Mouse (Mus musculus): ENCODE measurements around the gene Jak3. TPM values are rescaled to one million over a fixed set of nuclear protein-coding genes. Genes with fewer than 3 reads are reported as not detected.
A peak's percentile ranks its signal among the peaks of the same experiment; 100 is the strongest.

Gene Jak3
- polyA plus RNA-seq, 1 experiment from 2014 or later, result 4.5 TPM

DNA sequence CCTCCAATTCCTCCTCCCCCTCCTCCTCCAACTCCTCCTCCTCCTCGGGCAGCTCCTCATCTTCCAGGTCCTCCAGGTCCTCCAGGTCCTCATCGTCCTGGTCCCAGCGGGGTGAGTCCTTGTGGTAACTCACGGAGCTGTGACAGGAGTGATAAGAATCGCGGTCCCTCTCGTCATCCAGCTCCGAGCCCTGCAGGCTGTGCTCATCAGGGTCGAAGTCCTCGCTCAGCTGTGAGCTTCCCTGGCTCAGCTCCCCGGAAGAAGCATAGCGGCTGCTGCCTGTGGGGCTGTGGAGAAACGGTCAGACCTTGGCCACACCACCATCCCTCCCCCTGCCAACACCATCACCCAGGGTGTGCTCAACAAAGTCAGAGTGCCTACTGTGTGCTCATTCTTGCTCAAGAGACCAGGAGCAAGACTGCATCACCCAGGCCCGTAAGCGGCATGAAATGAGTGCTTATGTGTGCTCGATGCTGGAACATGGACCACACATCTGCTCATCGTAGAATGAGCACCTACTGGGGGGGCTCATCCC is 17.5 kb upstream of the Jak3 start:
- Histone ChIP-seq H3K9me3 (ENCODE audit: control insufficient read depth, low read length) (no peaks in the 10 kb centered on the region), H3K9ac (ENCODE audit: low read length) (no peak overlapping the region), H3K4me3 (ENCODE audit: low read depth, low read length) (no peak overlapping the region), H3K27me3 (replicated peaks; ENCODE audit: control insufficient read depth, insufficient read depth, low read length) (peaks cover 77% of the 10 kb centered on the region), H3K36me3 (ENCODE audit: control insufficient read depth, insufficient read depth, low read length) (no peaks in the 10 kb centered on the region), H3K27ac (ENCODE audit: low read depth) (no peak overlapping the region), H3K4me2 (ENCODE audit: low read length) (no peak overlapping the region), H3K4me1 (replicated peaks; ENCODE audit: control insufficient read depth, insufficient read depth, low read length) (peaks cover 3% of the 10 kb centered on the region; the same call in 1 of the 2 replicates)
- 29% methylated on average over 17 of the region's 17 CpGs for WGBS
- peak; percentile 61 for DNase-seq (ENCODE audit: low spot score)
- 0 out of 2 replicates have a peak, but pooled peaks have one; percentile 4 for ATAC-seq (replicated peaks; ENCODE audit: low FRiP score, low TSS enrichment, low read depth)

DNA sequence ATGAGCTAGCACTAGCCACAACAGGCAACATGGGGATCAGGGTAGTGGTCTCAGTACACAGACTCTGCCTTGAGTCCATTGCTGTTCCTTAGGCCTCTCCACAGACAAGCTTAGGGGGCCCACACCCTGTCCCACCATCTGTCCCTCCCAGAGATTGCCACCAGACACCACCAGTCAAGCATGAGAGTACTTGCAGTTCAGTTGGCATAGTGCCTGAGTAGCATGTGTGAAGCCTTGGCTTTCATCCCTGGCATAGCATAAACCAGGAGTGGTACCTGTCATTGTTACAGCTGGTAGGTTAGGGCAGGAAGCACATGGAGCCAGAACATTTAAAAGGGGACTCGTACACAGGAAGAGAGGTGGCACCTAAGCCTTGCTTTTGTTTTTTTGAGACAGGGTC is 16.3 kb upstream of the Jak3 start:
- no peak overlapping the region for H3K4me3 ChIP-seq (ENCODE audit: low read depth, low read length)
- H3K27ac ChIP-seq (ENCODE audit: low read depth), result no peak overlapping the region
- 79% methylated on average over 1 of the region's 1 CpGs for WGBS
- H3K36me3 ChIP-seq (ENCODE audit: control insufficient read depth, insufficient read depth, low read length), result no peaks in the 10 kb centered on the region
- no peak overlapping the region for H3K9ac ChIP-seq (ENCODE audit: low read length)
- no peaks in the 10 kb centered on the region for H3K9me3 ChIP-seq (ENCODE audit: control insufficient read depth, low read length)
- DNase-seq (ENCODE audit: low spot score) (peak; percentile 50), ATAC-seq (replicated peaks; ENCODE audit: low FRiP score, low TSS enrichment, low read depth) (no peak)
- H3K4me1 ChIP-seq (replicated peaks; ENCODE audit: control insufficient read depth, insufficient read depth, low read length), result peaks cover under 1% of the 10 kb centered on the region; the same call in 1 of the 2 replicates
- no peak overlapping the region for H3K4me2 ChIP-seq (ENCODE audit: low read length)
- H3K27me3 ChIP-seq (replicated peaks; ENCODE audit: control insufficient read depth, insufficient read depth, low read length), result peaks cover 65% of the 10 kb centered on the region

- DNase-seq (ENCODE audit: low spot score) (peak; percentile 94), ATAC-seq (replicated peaks; ENCODE audit: low FRiP score, low TSS enrichment, low read depth) (0 out of 2 replicates have a peak, but pooled peaks have one; percentile 29)
- Histone ChIP-seq H3K9ac (ENCODE audit: low read length) (no peak overlapping the region), H3K27me3 (replicated peaks; ENCODE audit: control insufficient read depth, insufficient read depth, low read length) (peaks cover 57% of the 10 kb centered on the region), H3K4me2 (ENCODE audit: low read length) (no peak overlapping the region), H3K4me3 (ENCODE audit: low read depth, low read length) (no peak overlapping the region), H3K27ac (ENCODE audit: low read depth) (no peak overlapping the region), H3K9me3 (ENCODE audit: control insufficient read depth, low read length) (no peaks in the 10 kb centered on the region), H3K36me3 (ENCODE audit: control insufficient read depth, insufficient read depth, low read length) (no peaks in the 10 kb centered on the region), H3K4me1 (replicated peaks; ENCODE audit: control insufficient read depth, insufficient read depth, low read length) (no peaks in the 10 kb centered on the region)
- WGBS, result 8% methylated on average over 36 of the region's 36 CpGs
These were observed 15.6 kb upstream of the Jak3 start for GRCm38 (mm10) chr8:71660325-71661120.

DNA sequence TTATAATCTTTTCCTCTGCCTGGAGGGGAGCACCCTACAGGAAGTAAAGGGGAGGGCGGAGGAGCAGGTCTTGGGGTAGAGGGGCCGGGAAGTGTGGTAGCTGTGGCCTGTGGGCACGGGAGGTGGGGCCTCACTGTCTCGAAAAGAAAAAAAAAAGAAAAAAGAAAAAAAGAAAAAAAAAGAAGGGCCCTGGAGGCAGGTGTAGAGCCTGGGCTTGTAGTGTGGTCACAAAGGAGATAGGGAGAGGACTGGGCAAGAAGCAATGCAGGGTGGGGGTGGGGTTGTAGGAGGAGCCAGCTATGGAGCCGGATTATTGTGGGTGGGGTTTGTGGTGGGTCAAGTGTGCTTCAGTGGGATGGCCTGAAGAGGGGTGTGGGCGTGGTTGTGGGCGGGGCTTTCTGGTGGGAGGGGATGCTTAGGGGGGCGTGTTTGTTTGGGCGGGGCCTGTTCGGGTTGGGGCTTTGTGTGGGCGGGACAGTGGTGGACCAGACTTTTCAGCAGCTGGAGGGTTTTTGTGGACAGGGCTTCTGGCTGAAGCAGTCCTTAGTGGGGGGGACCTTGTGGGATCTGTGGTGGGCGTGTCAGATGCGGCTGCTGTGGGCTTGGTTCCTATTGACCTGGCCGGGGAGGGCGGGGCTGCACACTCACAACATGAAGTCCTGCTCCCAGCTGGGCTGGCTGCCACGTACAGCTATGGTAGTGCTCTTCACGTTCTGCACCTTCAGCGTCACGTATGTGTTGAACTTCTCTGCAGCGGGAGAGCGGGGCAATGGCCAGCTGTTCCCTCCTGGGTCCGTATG is 10.6 kb upstream of the Jak3 start:
- H3K9me3 ChIP-seq (ENCODE audit: control insufficient read depth, low read length), result no peaks in the 10 kb centered on the region
- peaks cover 12% of the 10 kb centered on the region; the same call in 1 of the 2 replicates for H3K4me1 ChIP-seq (replicated peaks; ENCODE audit: control insufficient read depth, insufficient read depth, low read length)
- no peaks in the 10 kb centered on the region for H3K36me3 ChIP-seq (ENCODE audit: control insufficient read depth, insufficient read depth, low read length)
- H3K4me3 ChIP-seq (ENCODE audit: low read depth, low read length), result no peak overlapping the region
- H3K4me2 ChIP-seq (ENCODE audit: low read length), result peak overlapping the region; percentile 42
- DNase-seq (ENCODE audit: low spot score) (peak; percentile 88), ATAC-seq (replicated peaks; ENCODE audit: low FRiP score, low TSS enrichment, low read depth) (peak; percentile 76)
- no peak overlapping the region for H3K27ac ChIP-seq (ENCODE audit: low read depth)
- 5% methylated on average over 22 of the region's 22 CpGs for WGBS
- H3K9ac ChIP-seq (ENCODE audit: low read length), result no peak overlapping the region
- peaks cover 29% of the 10 kb centered on the region for H3K27me3 ChIP-seq (replicated peaks; ENCODE audit: control insufficient read depth, insufficient read depth, low read length)

DNA sequence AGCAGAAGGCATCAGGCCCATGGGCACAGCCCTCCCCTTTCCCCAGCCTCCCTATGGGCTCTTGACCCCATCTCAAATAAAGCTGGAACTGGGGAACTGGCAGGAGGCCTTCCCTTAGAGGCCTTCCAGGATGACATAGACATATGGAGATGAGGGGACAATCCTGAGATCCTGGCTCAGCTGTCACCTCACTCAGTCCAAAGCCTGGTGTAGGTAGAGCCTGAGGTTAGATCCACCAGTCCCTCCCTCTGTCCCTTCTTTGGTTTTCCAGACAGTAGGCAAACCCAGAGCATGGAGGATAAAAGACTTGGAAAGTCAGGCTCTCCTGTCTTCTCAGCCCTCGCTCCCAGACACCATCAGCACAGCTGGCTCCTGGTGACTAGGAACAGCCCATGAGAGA is 9.2 kb upstream of the Jak3 start:
- Histone ChIP-seq H3K9me3 (ENCODE audit: control insufficient read depth, low read length) (no peaks in the 10 kb centered on the region), H3K4me3 (ENCODE audit: low read depth, low read length) (no peak overlapping the region), H3K4me1 (replicated peaks; ENCODE audit: control insufficient read depth, insufficient read depth, low read length) (peaks cover 12% of the 10 kb centered on the region), H3K9ac (ENCODE audit: low read length) (no peak overlapping the region), H3K27ac (ENCODE audit: low read depth) (no peak overlapping the region), H3K27me3 (replicated peaks; ENCODE audit: control insufficient read depth, insufficient read depth, low read length) (peaks cover 27% of the 10 kb centered on the region), H3K4me2 (ENCODE audit: low read length) (no peak overlapping the region), H3K36me3 (ENCODE audit: control insufficient read depth, insufficient read depth, low read length) (no peaks in the 10 kb centered on the region)
- DNase-seq (ENCODE audit: low spot score) (no peak), ATAC-seq (replicated peaks; ENCODE audit: low FRiP score, low TSS enrichment, low read depth) (no peak)
- WGBS, result 46% methylated on average over 1 of the region's 1 CpGs

DNA sequence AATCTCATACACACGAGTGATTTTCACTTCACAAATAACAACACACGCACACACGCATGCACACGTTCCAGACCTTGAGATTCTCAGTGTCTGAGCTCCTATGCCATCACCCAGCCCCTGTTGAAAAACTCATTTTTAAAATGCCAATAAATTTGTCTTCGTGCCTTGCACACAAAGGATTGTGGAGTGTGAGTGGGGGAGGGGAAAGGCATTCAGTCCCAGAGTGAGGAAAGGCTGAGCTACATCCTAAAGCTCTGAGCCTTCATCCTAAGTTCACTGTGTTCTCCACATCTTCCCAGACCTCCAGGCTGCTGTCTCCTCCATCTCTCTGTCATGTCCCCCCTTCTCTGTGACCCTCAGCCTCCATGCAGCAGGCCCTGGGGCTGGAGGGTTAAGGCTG is 8.8 kb upstream of the Jak3 start:
- H3K4me3 ChIP-seq (ENCODE audit: low read depth, low read length), result no peak overlapping the region
- H3K36me3 ChIP-seq (ENCODE audit: control insufficient read depth, insufficient read depth, low read length), result no peaks in the 10 kb centered on the region
- H3K4me2 ChIP-seq (ENCODE audit: low read length), result no peak overlapping the region
- H3K9me3 ChIP-seq (ENCODE audit: control insufficient read depth, low read length), result no peaks in the 10 kb centered on the region
- peaks cover 26% of the 10 kb centered on the region for H3K27me3 ChIP-seq (replicated peaks; ENCODE audit: control insufficient read depth, insufficient read depth, low read length)
- DNase-seq (ENCODE audit: low spot score) (no peak), ATAC-seq (replicated peaks; ENCODE audit: low FRiP score, low TSS enrichment, low read depth) (no peak)
- 46% methylated on average over 5 of the region's 5 CpGs for WGBS
- H3K27ac ChIP-seq (ENCODE audit: low read depth), result no peak overlapping the region
- peaks cover 15% of the 10 kb centered on the region for H3K4me1 ChIP-seq (replicated peaks; ENCODE audit: control insufficient read depth, insufficient read depth, low read length)
- H3K9ac ChIP-seq (ENCODE audit: low read length), result no peak overlapping the region

GRCm38 (mm10) chr8:71668220-71668975 is 7.7 kb upstream of the Jak3 start:
- peak overlapping the region; percentile 20; the same call in 1 of the 2 replicates for H3K9ac ChIP-seq (ENCODE audit: low read length)
- H3K9me3 ChIP-seq (ENCODE audit: control insufficient read depth, low read length), result no peaks in the 10 kb centered on the region
- DNase-seq (ENCODE audit: low spot score), result peak; percentile 62
- H3K4me3 ChIP-seq (ENCODE audit: low read depth, low read length), result peak overlapping the region; percentile 1; the same call in 1 of the 2 replicates
- peaks cover 20% of the 10 kb centered on the region for H3K27me3 ChIP-seq (replicated peaks; ENCODE audit: control insufficient read depth, insufficient read depth, low read length)
- H3K4me1 ChIP-seq (replicated peaks; ENCODE audit: control insufficient read depth, insufficient read depth, low read length), result peaks cover 16% of the 10 kb centered on the region
- ATAC-seq (replicated peaks; ENCODE audit: low FRiP score, low TSS enrichment, low read depth), result no peak
- WGBS, result 1% methylated on average over 21 of the region's 21 CpGs
- no peaks in the 10 kb centered on the region for H3K36me3 ChIP-seq (ENCODE audit: control insufficient read depth, insufficient read depth, low read length)
- H3K4me2 ChIP-seq (ENCODE audit: low read length), result peak overlapping the region; percentile 38
- no peak overlapping the region for H3K27ac ChIP-seq (ENCODE audit: low read depth)

GRCm38 (mm10) chr8:71670198-71670597 is 5.9 kb upstream of the Jak3 start:
- Histone ChIP-seq H3K4me2 (ENCODE audit: low read length) (peak overlapping the region; percentile 98), H3K9me3 (ENCODE audit: control insufficient read depth, low read length) (no peaks in the 10 kb centered on the region), H3K4me1 (replicated peaks; ENCODE audit: control insufficient read depth, insufficient read depth, low read length) (peaks cover 16% of the 10 kb centered on the region), H3K9ac (ENCODE audit: low read length) (no peak overlapping the region), H3K4me3 (ENCODE audit: low read depth, low read length) (peak overlapping the region; percentile 46), H3K36me3 (ENCODE audit: control insufficient read depth, insufficient read depth, low read length) (no peaks in the 10 kb centered on the region), H3K27me3 (replicated peaks; ENCODE audit: control insufficient read depth, insufficient read depth, low read length) (peaks cover 22% of the 10 kb centered on the region), H3K27ac (ENCODE audit: low read depth) (no peak overlapping the region)
- 10% methylated on average over 11 of the region's 12 CpGs for WGBS
- DNase-seq (ENCODE audit: low spot score) (no peak), ATAC-seq (replicated peaks; ENCODE audit: low FRiP score, low TSS enrichment, low read depth) (no peak)

Data from intestine, embryonic 14.5 days (tissue).